Mouse (Mus musculus) erythroblast, adult 5-6 weeks (primary cell): Measurements from ENCODE around the gene Josd2. TPM values are rescaled to one million over a fixed set of nuclear protein-coding genes. Genes with fewer than 3 reads are reported as not detected.

Source experiments
- ATAC-seq: replicated peaks from 2 replicates; pipeline ENCODE4 v1.8.0; 2016; ENCODE audit warnings: moderate number of reproducible peaks, mild to moderate bottlenecking, moderate TSS enrichment, inconsistent platforms; ENCODE audit not compliant: poor library complexity, low FRiP score, severe bottlenecking
- total RNA-seq, 2 experiments: library from RNA; stranded (forward) in 1 of 2; stranded (reverse) in 1 of 2; fragments of 150-400 nt in 1 of 2; fragments of 200-764, 138-1000 nt in 1 of 2; gene quantifications; 2 replicates each; pipeline versions ENCODE4 v1.2.3 to v1.2.4; 2015 to 2017; ENCODE audit warnings: low replicate concordance in 2 of 2

Gene Josd2
- total RNA-seq, 2 experiments from 2014 or later, result 6.7 to 33.7 TPM

DNA sequence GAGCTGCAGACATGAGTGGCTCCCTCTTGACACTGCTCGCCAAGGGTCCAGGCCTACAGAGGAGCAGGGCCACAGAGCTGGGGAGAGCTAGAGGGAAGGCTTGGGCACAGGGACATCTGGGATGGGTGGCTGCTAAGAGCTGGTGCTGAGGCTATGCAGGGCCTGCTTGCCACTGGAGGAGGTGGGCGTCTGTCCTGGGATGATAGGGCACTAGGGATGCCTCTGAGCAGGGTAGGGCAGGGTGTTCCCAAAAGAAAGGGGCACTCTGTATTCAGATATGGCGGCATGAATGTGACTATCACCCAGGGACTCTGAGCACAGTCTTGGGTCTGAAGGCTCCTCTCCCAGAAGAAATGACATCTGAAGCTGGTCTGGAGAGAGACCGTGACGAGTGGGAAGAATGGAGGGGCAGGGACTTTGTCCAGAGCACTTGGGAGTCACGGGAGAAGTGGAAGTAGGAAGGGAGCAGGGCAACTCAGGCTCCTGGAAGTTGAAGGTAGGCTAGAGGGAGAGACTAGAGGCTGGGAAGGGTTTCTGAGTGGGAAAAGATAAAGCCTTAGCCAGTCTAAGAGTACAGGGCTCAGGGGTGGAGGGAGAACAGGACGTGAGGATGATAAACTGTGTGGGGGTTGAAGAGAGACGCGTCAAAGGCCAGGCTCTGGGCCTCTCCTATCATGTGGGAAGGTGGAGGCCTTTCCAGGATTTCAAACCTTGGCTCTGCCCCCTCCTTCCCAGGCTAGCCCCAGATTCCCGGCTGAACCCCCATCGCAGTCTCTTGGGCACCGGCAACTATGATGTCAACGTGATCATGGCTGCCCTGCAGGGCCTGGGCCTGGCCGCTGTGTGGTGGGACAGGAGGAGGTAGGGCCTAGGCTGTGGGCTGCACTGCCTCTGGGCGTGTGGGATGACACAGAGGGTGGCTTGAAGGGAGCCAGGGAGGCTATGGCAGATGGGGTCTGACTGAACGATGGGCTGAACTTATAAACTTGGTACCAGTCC is 2.2 kb downstream of the Josd2 start:
- peak; percentile 35 for ATAC-seq

- no peak for ATAC-seq
These were observed 3.2 kb downstream of the Josd2 start for GRCm38 (mm10) chr7:44470696-44471612.

DNA sequence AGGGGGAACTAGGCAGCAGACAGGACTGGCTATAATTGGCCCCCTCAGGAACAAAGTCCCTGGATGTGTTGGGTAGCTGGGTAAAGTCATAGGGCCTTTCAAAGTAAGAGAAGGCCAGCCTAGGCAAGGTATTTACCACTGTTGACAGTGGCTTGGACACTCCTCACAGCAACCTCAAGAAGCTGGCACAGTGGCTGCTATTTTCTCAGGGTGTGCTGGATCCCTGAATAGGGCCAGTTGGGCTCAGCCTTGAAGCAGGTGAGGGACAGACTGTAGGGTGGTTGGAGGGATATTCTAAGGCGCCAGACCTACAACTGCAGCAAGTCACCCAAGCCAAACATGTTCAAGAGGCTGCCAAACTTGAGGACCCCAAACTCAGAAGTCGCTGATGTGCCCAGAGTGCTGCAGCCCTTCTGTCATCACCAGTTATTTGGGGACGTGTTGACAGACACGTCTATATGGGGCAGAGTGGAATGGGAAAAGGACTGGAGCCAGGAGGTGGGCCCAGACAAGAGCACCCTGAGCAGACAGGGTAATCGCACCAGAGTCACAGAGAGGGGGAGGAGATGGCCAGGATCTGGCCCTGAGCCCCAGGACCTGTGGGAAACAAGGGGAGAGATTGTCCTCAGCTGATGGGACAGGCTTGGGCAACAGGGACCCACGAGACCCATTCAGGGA is 4.2 kb downstream of the Josd2 start:
- no peak for ATAC-seq

DNA sequence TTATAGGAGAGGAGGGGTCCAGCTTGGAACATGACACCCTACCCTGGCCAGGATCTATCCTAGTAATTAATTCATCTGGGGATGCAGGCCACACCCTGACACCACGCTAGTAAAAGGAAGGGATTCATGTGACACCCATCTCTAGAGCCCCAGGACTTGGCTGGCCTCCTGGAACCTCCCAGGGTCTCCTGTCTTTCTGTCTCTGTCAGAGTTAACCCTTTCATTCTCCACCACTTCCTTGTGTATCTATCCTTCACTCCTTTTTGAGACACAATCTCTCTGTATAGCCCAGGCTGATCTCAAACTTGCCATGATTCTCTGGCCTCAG is 4.7 kb downstream of the Josd2 start:
- no peak for ATAC-seq

- no peak for ATAC-seq
These were observed 5.3 kb downstream of the Josd2 start for GRCm38 (mm10) chr7:44472961-44473646.

DNA sequence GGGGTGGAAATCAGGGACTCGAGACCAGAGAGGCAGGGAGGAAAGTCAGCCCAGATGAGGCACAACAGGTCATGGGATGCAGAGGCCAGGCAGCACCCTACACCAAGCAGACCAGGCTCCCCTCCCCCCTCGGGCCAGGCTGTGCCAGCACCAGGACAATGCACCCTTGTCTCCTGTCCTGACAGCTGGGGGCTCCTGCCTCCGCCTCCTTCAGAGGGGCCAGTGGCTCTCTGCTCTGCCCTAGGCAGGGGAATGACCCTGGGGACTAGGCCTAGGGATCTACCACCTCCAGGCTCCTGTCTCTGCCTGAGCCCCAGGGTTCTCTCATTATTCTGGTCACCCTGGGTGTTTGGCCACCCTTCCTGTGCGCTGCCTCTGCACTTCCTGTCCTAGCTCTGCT is 6.6 kb downstream of the Josd2 start:
- ATAC-seq, result no peak

- ATAC-seq, result no peak
These were observed 7.3 kb downstream of the Josd2 start for GRCm38 (mm10) chr7:44475046-44475614.

- ATAC-seq, result peak; percentile 81
These were observed 15.2 kb downstream of the Josd2 start for GRCm38 (mm10) chr7:44482836-44483435.

DNA sequence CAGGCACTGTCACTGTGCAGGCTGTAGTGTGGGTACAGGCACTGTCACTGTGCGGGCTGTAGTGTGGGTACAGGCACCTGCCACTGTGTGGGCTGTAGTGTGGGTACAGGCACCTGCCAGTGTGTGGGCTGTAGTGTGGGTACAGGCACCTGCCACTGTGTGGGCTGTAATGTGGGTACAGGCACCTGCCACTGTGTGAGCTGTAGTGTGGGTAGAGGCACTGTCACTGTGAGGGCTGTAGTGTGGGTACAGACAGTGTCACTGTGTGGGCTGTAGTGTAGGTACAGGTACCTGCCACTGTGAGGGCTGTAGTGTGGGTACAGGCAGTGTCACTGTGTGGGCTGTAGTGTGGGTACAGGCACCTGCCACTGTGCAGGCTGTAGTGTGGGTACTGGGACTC is 16.3 kb downstream of the Josd2 start:
- no peak for ATAC-seq

GRCm38 (mm10) chr7:44484841-44485571 is 17.2 kb downstream of the Josd2 start:
- ATAC-seq, result peak; percentile 67

GRCm38 (mm10) chr7:44485572-44486195 is 17.9 kb downstream of the Josd2 start:
- ATAC-seq, result no peak

DNA sequence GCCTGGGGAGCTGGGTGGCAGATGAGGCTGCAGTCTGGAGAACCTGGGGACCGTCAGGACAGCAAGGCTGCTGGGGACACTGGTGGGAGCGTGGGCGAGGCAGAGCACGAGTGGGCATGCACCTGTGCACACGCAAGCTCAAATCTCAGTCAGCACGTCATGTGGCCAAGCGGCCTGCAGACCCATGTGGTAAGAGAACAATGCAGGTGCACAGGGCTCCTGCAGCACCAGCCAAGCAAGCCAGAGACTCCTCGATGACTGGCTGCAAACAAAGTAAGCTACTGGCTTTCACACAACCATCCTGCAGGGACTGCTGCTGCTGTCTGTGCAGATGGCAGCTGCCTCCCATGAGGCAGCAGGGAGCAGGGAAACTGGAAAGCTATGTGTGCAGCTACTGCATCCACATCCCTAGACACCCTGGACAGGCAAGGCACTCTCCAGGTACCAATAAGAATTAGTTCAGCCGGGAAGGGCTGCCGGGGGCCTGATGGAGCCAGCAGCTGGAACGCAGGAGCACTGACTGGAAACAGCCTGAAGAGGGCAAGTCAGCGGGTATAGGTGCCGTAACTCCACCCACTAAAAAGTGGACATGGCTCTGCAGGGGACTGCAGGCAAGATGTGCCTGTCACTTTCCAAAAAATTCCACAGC is 19.3 kb downstream of the Josd2 start:
- no peak for ATAC-seq

GRCm38 (mm10) chr7:44487936-44488335 is 20.2 kb downstream of the Josd2 start:
- ATAC-seq, result no peak

GRCm38 (mm10) chr7:44488545-44488944 is 20.8 kb downstream of the Josd2 start:
- ATAC-seq, result no peak

DNA sequence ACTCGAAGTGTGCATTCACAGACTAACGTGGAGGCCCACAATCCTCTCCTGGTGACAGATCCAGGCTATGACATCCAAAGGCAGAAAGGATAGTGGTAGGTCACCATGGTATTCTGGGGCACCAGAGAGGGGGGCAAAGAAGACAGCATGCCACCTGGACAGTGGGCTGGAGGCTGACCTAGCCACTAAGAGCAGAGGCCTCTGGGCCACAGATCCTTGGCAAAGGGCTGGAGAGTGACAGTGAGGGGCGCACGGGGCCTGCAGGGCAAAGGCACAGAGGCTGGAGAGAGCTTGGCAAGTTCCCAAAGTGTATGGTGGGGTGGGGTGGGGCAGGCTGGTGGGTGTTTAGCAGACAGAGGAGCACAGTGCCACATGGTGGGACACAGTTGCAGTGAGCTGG is 22.5 kb downstream of the Josd2 start:
- ATAC-seq, result no peak

- no peak for ATAC-seq
These were observed 23.6 kb downstream of the Josd2 start for GRCm38 (mm10) chr7:44491391-44491790.

DNA sequence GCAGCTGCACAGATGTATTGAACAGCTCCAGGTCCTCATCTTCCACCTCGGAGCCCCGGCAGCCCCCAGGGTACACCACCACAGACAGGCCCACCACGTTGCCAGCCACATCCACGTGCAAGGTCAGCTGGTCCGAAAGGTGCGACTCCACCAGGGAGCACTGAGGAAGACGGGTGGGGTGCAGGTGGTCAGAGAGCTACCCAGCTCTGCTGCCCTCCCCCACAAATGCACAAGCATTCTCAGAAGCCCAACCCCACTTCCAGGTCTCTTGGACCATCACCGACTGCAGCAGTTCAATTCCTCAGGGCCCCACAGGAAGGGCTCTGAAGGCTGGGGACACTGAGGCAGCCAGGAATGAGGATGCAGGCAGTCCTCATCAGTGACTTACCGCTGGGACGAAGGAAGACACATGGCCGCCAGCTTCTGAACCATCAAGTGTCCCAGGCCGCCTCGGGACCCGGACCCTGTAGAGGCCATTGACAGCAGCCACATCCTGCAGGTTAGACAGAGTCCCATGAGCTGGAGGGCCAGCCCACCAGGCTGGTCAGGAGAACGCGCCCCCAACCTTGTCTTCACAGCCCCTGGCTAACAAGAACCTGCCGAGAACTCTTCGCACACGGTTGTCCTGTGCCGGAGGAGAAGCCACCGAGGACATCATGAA is 24.5 kb downstream of the Josd2 start:
- no peak for ATAC-seq
